Mouse (Mus musculus): ENCODE measurements around the gene Zfp518b. TPM values are rescaled to one million over a fixed set of nuclear protein-coding genes. Genes with fewer than 3 reads are reported as not detected.

Gene Zfp518b
- polyA plus RNA-seq (2012; rRNA removed), result 0.43 and 0.70 TPM in 2 replicates

- 1% methylated on average over 78 of the region's 89 CpGs for WGBS
- no peak for DNase-seq (ENCODE audit: low read depth, low spot score)
These were observed at the start of gene Zfp518b for GRCm38 (mm10) chr5:38684164-38684911. Zfp518b (minus strand) TSS chr5:38684826.

- no peak for DNase-seq (ENCODE audit: low read depth, low spot score)
- WGBS, result 76% methylated on average over 11 of the region's 11 CpGs
These were observed 24.4 kb upstream of the Zfp518b start for GRCm38 (mm10) chr5:38708940-38709581.

GRCm38 (mm10) chr5:38707364-38708075 is 22.9 kb upstream of the Zfp518b start:
- 70% methylated on average over 7 of the region's 7 CpGs for WGBS
- no peak for DNase-seq (ENCODE audit: low read depth, low spot score)

GRCm38 (mm10) chr5:38702941-38703340 is 18.3 kb upstream of the Zfp518b start:
- WGBS, result 91% methylated on average over 6 of the region's 6 CpGs
- DNase-seq (ENCODE audit: low read depth, low spot score), result no peak

- DNase-seq (ENCODE audit: low read depth, low spot score), result no peak
These were observed 17.5 kb upstream of the Zfp518b start for GRCm38 (mm10) chr5:38702091-38702490.

GRCm38 (mm10) chr5:38698466-38698865 is 13.8 kb upstream of the Zfp518b start:
- no peak for DNase-seq (ENCODE audit: low read depth, low spot score)
- 73% methylated on average over 5 of the region's 5 CpGs for WGBS

More at GRCm38 (mm10) chr5:38702091-38702490, 17.5 kb upstream of the Zfp518b start:
- WGBS, result 65% methylated on average over 2 of the region's 2 CpGs

GRCm38 (mm10) chr5:38698046-38698445 is 13.4 kb upstream of the Zfp518b start:
- DNase-seq (ENCODE audit: low read depth, low spot score), result no peak
- WGBS, result 61% methylated on average over 3 of the region's 3 CpGs

- WGBS, result 69% methylated on average over 8 of the region's 8 CpGs
- no peak for DNase-seq (ENCODE audit: low read depth, low spot score)
These were observed 12.2 kb upstream of the Zfp518b start for GRCm38 (mm10) chr5:38696616-38697375.

GRCm38 (mm10) chr5:38692859-38693258 is 8.2 kb upstream of the Zfp518b start:
- WGBS, result 73% methylated on average over 6 of the region's 6 CpGs
- DNase-seq (ENCODE audit: low read depth, low spot score), result no peak

GRCm38 (mm10) chr5:38689186-38689585 is 4.6 kb upstream of the Zfp518b start:
- DNase-seq (ENCODE audit: low read depth, low spot score), result no peak
- WGBS, result 88% methylated on average over 6 of the region's 6 CpGs

GRCm38 (mm10) chr5:38687694-38688093 is 3.1 kb upstream of the Zfp518b start:
- no peak for DNase-seq (ENCODE audit: low read depth, low spot score)
- WGBS, result 81% methylated on average over 1 of the region's 1 CpGs

GRCm38 (mm10) chr5:38658836-38659235 is 25.8 kb downstream of the Zfp518b start:
- no peak for DNase-seq (ENCODE audit: low read depth, low spot score)
- 81% methylated on average over 5 of the region's 5 CpGs for whole genome bisulfite sequencing

GRCm38 (mm10) chr5:38656204-38656603 is 28.4 kb downstream of the Zfp518b start:
- DNase-seq (ENCODE audit: low read depth, low spot score), result no peak
- WGBS, result 26% methylated on average over 6 of the region's 6 CpGs

GRCm38 (mm10) chr5:38655421-38655928 is 29.2 kb downstream of the Zfp518b start:
- DNase-seq (ENCODE audit: low read depth, low spot score), result no peak
- 70% methylated on average over 12 of the region's 12 CpGs for WGBS

- DNase-seq (ENCODE audit: low read depth, low spot score), result no peak
- WGBS, result 59% methylated on average over 1 of the region's 1 CpGs
These were observed 30.1 kb downstream of the Zfp518b start for GRCm38 (mm10) chr5:38654571-38654970.

- 98% methylated on average over 2 of the region's 2 CpGs for WGBS
- no peak for DNase-seq (ENCODE audit: low read depth, low spot score)
These were observed 31.5 kb downstream of the Zfp518b start for GRCm38 (mm10) chr5:38653101-38653500.

GRCm38 (mm10) chr5:38651455-38651854 is 33.2 kb downstream of the Zfp518b start:
- WGBS, result 78% methylated on average over 5 of the region's 5 CpGs
- no peak for DNase-seq (ENCODE audit: low read depth, low spot score)

GRCm38 (mm10) chr5:38641526-38641925 is 43.1 kb downstream of the Zfp518b start:
- DNase-seq (ENCODE audit: low read depth, low spot score), result no peak

- WGBS, result 65% methylated on average over 5 of the region's 5 CpGs
- no peak for DNase-seq (ENCODE audit: low read depth, low spot score)
These were observed 48.3 kb downstream of the Zfp518b start for GRCm38 (mm10) chr5:38636301-38636749.

- DNase-seq (ENCODE audit: low read depth, low spot score), result no peak
- 97% methylated on average over 1 of the region's 1 CpGs for WGBS
These were observed 48.9 kb downstream of the Zfp518b start for GRCm38 (mm10) chr5:38635696-38636095.
